Mouse (Mus musculus): Measurements from ENCODE around the gene Smim11. TPM values are rescaled to one million over a fixed set of nuclear protein-coding genes. Genes with fewer than 3 reads are reported as not detected.

Gene Smim11
- polyA plus RNA-seq, 1 experiment from 2014 or later: 62.3 TPM

DNA sequence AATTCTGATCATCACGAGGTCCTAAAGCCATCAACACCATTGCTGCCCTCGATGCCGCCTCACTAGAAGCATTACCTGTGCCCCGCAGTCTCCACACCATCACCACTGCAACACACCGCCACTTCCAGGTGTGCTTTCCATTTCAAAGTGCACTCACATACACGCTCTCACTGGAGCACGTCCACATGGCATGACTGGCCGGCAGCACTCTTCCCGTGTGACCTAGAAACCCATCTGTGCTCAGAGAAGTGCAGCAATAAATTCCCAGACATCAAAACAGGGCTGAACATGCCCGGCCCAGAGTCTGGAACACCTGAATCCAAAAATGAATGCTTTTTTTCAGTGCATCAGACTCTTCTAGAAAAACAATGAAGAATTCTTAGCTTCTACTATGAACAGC is 26.8 kb downstream of the Smim11 start:
- no peak overlapping the region for H3K4me2 ChIP-seq (ENCODE audit: low read length)
- WGBS: 95% methylated on average over 10 of the region's 10 CpGs
- H3K4me3 ChIP-seq (ENCODE audit: low read depth, low read length): no peak overlapping the region
- no peak overlapping the region for H3K27ac ChIP-seq (ENCODE audit: low read length)
- H3K9me3 ChIP-seq (replicated peaks; ENCODE audit: control insufficient read depth, low read length, poor library complexity, severe bottlenecking): no peaks in the 10 kb centered on the region
- no peak for ATAC-seq
- no peaks in the 10 kb centered on the region for H3K36me3 ChIP-seq (ENCODE audit: control insufficient read depth, insufficient read depth, low read length)
- peaks cover 3% of the 10 kb centered on the region for H3K4me1 ChIP-seq (ENCODE audit: control insufficient read depth, insufficient read depth, low read length)
- H3K9ac ChIP-seq (ENCODE audit: low read depth, low read length): no peak overlapping the region
- no peaks in the 10 kb centered on the region for H3K27me3 ChIP-seq (ENCODE audit: control insufficient read depth, insufficient read depth, low read depth, low read length)

GRCm38 (mm10) chr16:92330966-92331365 is 29.9 kb downstream of the Smim11 start:
- H3K27me3 ChIP-seq (ENCODE audit: control insufficient read depth, insufficient read depth, low read depth, low read length): no peaks in the 10 kb centered on the region
- WGBS: 78% methylated on average over 5 of the region's 5 CpGs
- no peak overlapping the region for H3K27ac ChIP-seq (ENCODE audit: low read length)
- H3K9ac ChIP-seq (ENCODE audit: low read depth, low read length): no peak overlapping the region
- no peaks in the 10 kb centered on the region for H3K36me3 ChIP-seq (ENCODE audit: control insufficient read depth, insufficient read depth, low read length)
- no peaks in the 10 kb centered on the region for H3K9me3 ChIP-seq (replicated peaks; ENCODE audit: control insufficient read depth, low read length, poor library complexity, severe bottlenecking)
- H3K4me2 ChIP-seq (ENCODE audit: low read length): no peak overlapping the region
- no peaks in the 10 kb centered on the region for H3K4me1 ChIP-seq (ENCODE audit: control insufficient read depth, insufficient read depth, low read length)
- no peak overlapping the region for H3K4me3 ChIP-seq (ENCODE audit: low read depth, low read length)
- no peak for ATAC-seq

- no peak overlapping the region for H3K27ac ChIP-seq (ENCODE audit: low read length)
- H3K4me2 ChIP-seq (ENCODE audit: low read length): no peak overlapping the region
- no peaks in the 10 kb centered on the region for H3K4me1 ChIP-seq (ENCODE audit: control insufficient read depth, insufficient read depth, low read length)
- 64% methylated on average over 9 of the region's 9 CpGs for WGBS
- no peaks in the 10 kb centered on the region for H3K9me3 ChIP-seq (replicated peaks; ENCODE audit: control insufficient read depth, low read length, poor library complexity, severe bottlenecking)
- no peak for ATAC-seq
- H3K36me3 ChIP-seq (ENCODE audit: control insufficient read depth, insufficient read depth, low read length): no peaks in the 10 kb centered on the region
- no peak overlapping the region for H3K4me3 ChIP-seq (ENCODE audit: low read depth, low read length)
- H3K27me3 ChIP-seq (ENCODE audit: control insufficient read depth, insufficient read depth, low read depth, low read length): no peaks in the 10 kb centered on the region
- H3K9ac ChIP-seq (ENCODE audit: low read depth, low read length): no peak overlapping the region
Observed at GRCm38 (mm10) chr16:92334600-92334999, 33.5 kb downstream of the Smim11 start.

DNA sequence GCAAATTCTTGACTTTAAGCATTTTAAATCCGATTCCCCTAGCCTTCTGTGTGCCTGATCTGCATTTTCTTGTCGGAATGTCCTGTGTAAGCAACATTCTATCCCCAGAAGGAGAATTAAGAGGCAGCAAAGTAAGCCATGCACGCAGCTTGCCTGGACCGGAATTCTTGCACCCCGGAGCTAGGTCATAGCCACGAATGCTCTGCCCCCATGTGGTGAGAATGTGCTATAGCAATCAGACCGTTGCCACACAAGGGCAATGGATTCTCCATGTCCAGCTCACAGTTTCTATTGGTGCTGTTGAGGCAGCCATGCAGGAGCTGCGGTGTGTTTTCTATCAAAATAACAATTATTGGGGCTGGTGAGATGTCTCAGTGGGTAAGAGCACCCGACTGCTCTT is 35.2 kb downstream of the Smim11 start:
- Histone ChIP-seq H3K4me2 (ENCODE audit: low read length) (no peak overlapping the region), H3K27ac (ENCODE audit: low read length) (no peak overlapping the region), H3K27me3 (ENCODE audit: control insufficient read depth, insufficient read depth, low read depth, low read length) (no peaks in the 10 kb centered on the region), H3K36me3 (ENCODE audit: control insufficient read depth, insufficient read depth, low read length) (no peaks in the 10 kb centered on the region), H3K9ac (ENCODE audit: low read depth, low read length) (no peak overlapping the region), H3K9me3 (replicated peaks; ENCODE audit: control insufficient read depth, low read length, poor library complexity, severe bottlenecking) (no peaks in the 10 kb centered on the region), H3K4me3 (ENCODE audit: low read depth, low read length) (no peak overlapping the region), H3K4me1 (ENCODE audit: control insufficient read depth, insufficient read depth, low read length) (0 out of 2 replicates have a peak, but pooled peaks cover 4% of the 10 kb centered on the region)
- no peak for ATAC-seq
- WGBS: 4% methylated on average over 9 of the region's 9 CpGs

GRCm38 (mm10) chr16:92340612-92341511 is 39.8 kb downstream of the Smim11 start:
- Histone ChIP-seq H3K9ac (ENCODE audit: low read depth, low read length) (no peak overlapping the region), H3K27me3 (ENCODE audit: control insufficient read depth, insufficient read depth, low read depth, low read length) (no peaks in the 10 kb centered on the region), H3K9me3 (replicated peaks; ENCODE audit: control insufficient read depth, low read length, poor library complexity, severe bottlenecking) (no peaks in the 10 kb centered on the region), H3K4me1 (ENCODE audit: control insufficient read depth, insufficient read depth, low read length) (0 out of 2 replicates have a peak, but pooled peaks cover 5% of the 10 kb centered on the region), H3K27ac (ENCODE audit: low read length) (no peak overlapping the region), H3K36me3 (ENCODE audit: control insufficient read depth, insufficient read depth, low read length) (no peaks in the 10 kb centered on the region), H3K4me3 (ENCODE audit: low read depth, low read length) (peak overlapping the region; percentile 28), H3K4me2 (ENCODE audit: low read length) (peak overlapping the region; percentile 52)
- 28% methylated on average over 27 of the region's 27 CpGs for WGBS
- ATAC-seq: peak; percentile 75

DNA sequence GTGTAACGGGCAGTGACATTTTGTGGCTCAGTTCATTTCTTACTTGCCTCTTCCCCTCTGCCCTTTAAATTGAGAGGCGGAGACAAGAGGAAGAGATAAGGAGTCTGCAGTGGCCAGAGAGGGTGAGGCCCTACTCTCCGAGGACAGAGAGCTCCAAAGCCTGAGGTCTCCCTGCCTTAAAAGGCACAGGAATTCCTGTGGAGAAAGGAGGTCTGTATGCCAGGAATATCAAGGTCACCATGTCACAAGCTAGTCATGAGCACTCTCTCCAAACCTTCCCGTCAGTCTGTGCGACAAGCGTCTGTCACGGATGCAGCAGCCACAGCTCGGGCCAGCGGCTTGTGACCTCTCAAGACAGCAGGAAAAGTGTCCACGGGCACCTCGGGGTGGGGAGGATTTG is 44.1 kb downstream of the Smim11 start:
- H3K4me1 ChIP-seq (ENCODE audit: control insufficient read depth, insufficient read depth, low read length): 0 out of 2 replicates have a peak, but pooled peaks cover 3% of the 10 kb centered on the region
- no peaks in the 10 kb centered on the region for H3K27me3 ChIP-seq (ENCODE audit: control insufficient read depth, insufficient read depth, low read depth, low read length)
- no peak overlapping the region for H3K4me3 ChIP-seq (ENCODE audit: low read depth, low read length)
- no peaks in the 10 kb centered on the region for H3K36me3 ChIP-seq (ENCODE audit: control insufficient read depth, insufficient read depth, low read length)
- no peaks in the 10 kb centered on the region for H3K9me3 ChIP-seq (replicated peaks; ENCODE audit: control insufficient read depth, low read length, poor library complexity, severe bottlenecking)
- no peak overlapping the region for H3K4me2 ChIP-seq (ENCODE audit: low read length)
- H3K9ac ChIP-seq (ENCODE audit: low read depth, low read length): no peak overlapping the region
- 64% methylated on average over 11 of the region's 11 CpGs for WGBS
- no peak overlapping the region for H3K27ac ChIP-seq (ENCODE audit: low read length)
- ATAC-seq: no peak

DNA sequence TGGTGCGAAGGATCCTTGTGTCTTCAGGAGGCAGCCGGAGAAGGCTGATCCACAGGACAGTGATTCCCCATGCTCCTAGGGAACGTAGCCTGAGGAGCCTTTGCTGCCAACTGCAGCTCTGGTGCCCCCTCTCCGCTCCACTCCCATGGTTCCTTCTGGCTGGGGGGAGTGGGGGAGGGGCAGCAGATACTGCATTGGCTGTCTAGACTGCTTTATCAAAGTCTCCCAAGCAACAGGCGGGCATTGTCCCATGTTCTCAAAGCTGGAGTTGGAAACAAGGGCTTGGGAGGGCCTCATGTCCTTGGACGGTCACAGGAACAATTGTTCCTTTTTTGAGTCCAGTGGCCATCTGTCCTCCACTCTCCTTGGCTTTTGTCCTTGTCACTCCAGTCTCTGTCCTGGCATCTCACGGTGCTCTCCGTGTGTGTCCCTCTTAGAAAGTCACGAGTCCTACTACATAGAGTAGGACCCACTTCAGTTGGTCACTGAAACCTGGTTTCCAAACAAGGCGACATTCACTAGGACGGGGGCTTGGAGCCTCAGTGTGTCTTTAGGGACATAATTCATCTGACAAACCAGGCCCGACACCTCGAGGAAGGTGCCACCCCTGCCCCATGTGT is 45.3 kb downstream of the Smim11 start:
- H3K36me3 ChIP-seq (ENCODE audit: control insufficient read depth, insufficient read depth, low read length): no peaks in the 10 kb centered on the region
- H3K4me3 ChIP-seq (ENCODE audit: low read depth, low read length): no peak overlapping the region
- H3K9ac ChIP-seq (ENCODE audit: low read depth, low read length): no peak overlapping the region
- H3K4me1 ChIP-seq (ENCODE audit: control insufficient read depth, insufficient read depth, low read length): no peaks in the 10 kb centered on the region
- 61% methylated on average over 13 of the region's 13 CpGs for WGBS
- H3K9me3 ChIP-seq (replicated peaks; ENCODE audit: control insufficient read depth, low read length, poor library complexity, severe bottlenecking): no peaks in the 10 kb centered on the region
- H3K27ac ChIP-seq (ENCODE audit: low read length): no peak overlapping the region
- no peak for ATAC-seq
- no peak overlapping the region for H3K4me2 ChIP-seq (ENCODE audit: low read length)
- no peaks in the 10 kb centered on the region for H3K27me3 ChIP-seq (ENCODE audit: control insufficient read depth, insufficient read depth, low read depth, low read length)

DNA sequence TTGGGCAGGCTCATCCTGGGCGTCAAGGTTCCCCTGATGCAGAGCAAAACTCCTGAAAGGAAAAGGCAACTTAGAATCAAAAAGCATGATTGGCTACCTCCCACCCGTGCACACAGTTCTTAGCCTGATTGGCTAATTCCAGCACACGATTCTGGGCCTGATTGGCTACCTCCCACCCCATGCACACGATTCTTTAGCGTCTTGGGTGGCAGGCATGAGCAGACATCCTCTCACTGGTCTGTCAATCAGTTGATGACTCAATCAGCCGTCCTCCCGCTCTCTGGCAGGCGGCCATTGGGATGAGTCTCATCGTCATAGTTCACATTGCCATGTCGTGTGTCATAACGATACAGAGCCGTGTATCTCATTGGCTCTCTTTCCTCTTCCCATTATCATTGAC is 47.9 kb downstream of the Smim11 start:
- Histone ChIP-seq H3K27me3 (ENCODE audit: control insufficient read depth, insufficient read depth, low read depth, low read length) (no peaks in the 10 kb centered on the region), H3K9me3 (replicated peaks; ENCODE audit: control insufficient read depth, low read length, poor library complexity, severe bottlenecking) (no peaks in the 10 kb centered on the region), H3K4me2 (ENCODE audit: low read length) (no peak overlapping the region), H3K4me1 (ENCODE audit: control insufficient read depth, insufficient read depth, low read length) (no peaks in the 10 kb centered on the region), H3K27ac (ENCODE audit: low read length) (no peak overlapping the region), H3K4me3 (ENCODE audit: low read depth, low read length) (no peak overlapping the region), H3K36me3 (ENCODE audit: control insufficient read depth, insufficient read depth, low read length) (no peaks in the 10 kb centered on the region), H3K9ac (ENCODE audit: low read depth, low read length) (no peak overlapping the region)
- ATAC-seq: 0 out of 2 replicates have a peak, but pooled peaks have one; percentile 48
- WGBS: 68% methylated on average over 12 of the region's 12 CpGs

GRCm38 (mm10) chr16:92353295-92353694 is 52.2 kb downstream of the Smim11 start:
- H3K36me3 ChIP-seq (ENCODE audit: control insufficient read depth, insufficient read depth, low read length): no peaks in the 10 kb centered on the region
- H3K9me3 ChIP-seq (replicated peaks; ENCODE audit: control insufficient read depth, low read length, poor library complexity, severe bottlenecking): no peaks in the 10 kb centered on the region
- no peaks in the 10 kb centered on the region for H3K27me3 ChIP-seq (ENCODE audit: control insufficient read depth, insufficient read depth, low read depth, low read length)
- no peak overlapping the region for H3K9ac ChIP-seq (ENCODE audit: low read depth, low read length)
- H3K4me1 ChIP-seq (ENCODE audit: control insufficient read depth, insufficient read depth, low read length): peaks cover 2% of the 10 kb centered on the region; the same call in 1 of the 2 replicates
- no peak overlapping the region for H3K4me2 ChIP-seq (ENCODE audit: low read length)
- no peak for ATAC-seq
- no peak overlapping the region for H3K4me3 ChIP-seq (ENCODE audit: low read depth, low read length)
- 89% methylated on average over 12 of the region's 12 CpGs for WGBS
- no peak overlapping the region for H3K27ac ChIP-seq (ENCODE audit: low read length)

Data from midbrain, embryonic 16.5 days (tissue).